Mouse (Mus musculus) lung, embryonic 16.5 days (tissue): ENCODE measurements at regions not wholly inside any gene's neighbourhood (a gene's known extent, or its start where the extent isn't known, plus 50 kb on each side); places are given as distances from the start of the nearest gene placed in this dataset.

Experiments used
- ATAC-seq: fragments of 200-750 bp; cut with Nextera tagmentation; 2 replicates; pipeline ENCODE4 v1.8.0; 2017; ENCODE audit warnings: low read depth, mild to moderate bottlenecking, moderate library complexity
- H3K27ac ChIP-seq: fragments of 300-500 bp; sonication (generic); 2 replicates; pipeline ENCODE4 v1.5.1; 2014; ENCODE audit warnings: mild to moderate bottlenecking, control low read depth, low read length
- H3K27me3 ChIP-seq: fragments of 300-500 bp; sonication (generic); 2 replicates; pipeline ENCODE4 v1.6.1; 2014; ENCODE audit warnings: low read depth, low read length, mixed read lengths; ENCODE audit not compliant: control insufficient read depth, insufficient read depth
- H3K36me3 ChIP-seq: fragments of 300-500 bp; sonication (generic); 2 replicates; pipeline ENCODE4 v1.6.1; 2014; ENCODE audit warnings: low read length; ENCODE audit not compliant: control insufficient read depth, insufficient read depth
- H3K4me1 ChIP-seq: fragments of 300-500 bp; sonication (generic); replicated peaks from 2 replicates; pipeline ENCODE4 v1.6.1; 2014; ENCODE audit warnings: low read length, mixed read lengths; ENCODE audit not compliant: control insufficient read depth, insufficient read depth
- H3K4me2 ChIP-seq: fragments of 300-500 bp; sonication (generic); 2 replicates; pipeline ENCODE4 v1.6.1; 2014; ENCODE audit warnings: low read depth, low read length, control low read depth
- H3K4me3 ChIP-seq: fragments of 300-500 bp; sonication (generic); 2 replicates; pipeline ENCODE4 v1.5.1; 2014; ENCODE audit warnings: mild to moderate bottlenecking, low read length, control low read depth
- H3K9ac ChIP-seq: fragments of 300-500 bp; sonication (generic); 2 replicates; pipeline ENCODE4 v1.6.1; 2014; ENCODE audit warnings: low read length, control low read depth
- H3K9me3 ChIP-seq: fragments of 300-500 bp; sonication (generic); 2 replicates; pipeline ENCODE4 v1.6.1; 2016; ENCODE audit warnings: low read length; ENCODE audit not compliant: control insufficient read depth
- WGBS: fragments of 180-500 bp; shearing (Covaris S2); extraction: QIAGEN DNeasy Blood & Tissue Kit; methylation state at CpG from one replicate; pipeline ENCODE4 v1.1.7; 2014; 5-methylcytosine and 5-hydroxymethylcytosine counted together

DNA sequence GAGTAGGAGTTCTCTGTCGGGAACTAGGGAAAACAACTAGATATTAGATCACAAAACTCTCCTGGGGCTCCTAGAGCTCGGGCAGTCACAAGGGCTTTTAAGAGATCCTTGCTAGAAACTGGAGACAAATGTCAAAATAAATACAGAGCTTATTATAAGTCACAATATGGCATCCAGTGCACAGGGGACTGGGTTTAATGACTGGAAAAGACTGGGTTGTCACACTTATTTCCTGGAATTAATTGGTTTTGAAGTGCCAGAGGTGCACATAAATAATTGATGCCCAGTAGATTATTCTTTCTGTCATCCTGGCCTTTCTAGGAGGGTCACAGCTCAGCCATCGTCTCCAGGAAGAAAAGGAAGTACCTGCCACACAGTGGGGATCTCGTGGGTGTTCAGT, 165.4 kb upstream of the Plpp4 start:
- no peak overlapping the region for H3K27ac ChIP-seq
- no peak overlapping the region for H3K4me2 ChIP-seq
- no peaks in the 10 kb centered on the region for H3K9me3 ChIP-seq
- no peaks in the 10 kb centered on the region for H3K4me1 ChIP-seq
- WGBS = 47% methylated on average over 4 of the region's 4 CpGs
- no peaks in the 10 kb centered on the region for H3K36me3 ChIP-seq
- no peak for ATAC-seq
- H3K9ac ChIP-seq = no peak overlapping the region
- H3K4me3 ChIP-seq = no peak overlapping the region
- H3K27me3 ChIP-seq = no peaks in the 10 kb centered on the region

- no peak for ATAC-seq
- Histone ChIP-seq H3K4me2 (no peak overlapping the region), H3K4me1 (no peaks in the 10 kb centered on the region), H3K36me3 (no peaks in the 10 kb centered on the region), H3K27ac (no peak overlapping the region), H3K4me3 (no peak overlapping the region), H3K27me3 (no peaks in the 10 kb centered on the region), H3K9ac (no peak overlapping the region), H3K9me3 (no peaks in the 10 kb centered on the region)
- WGBS = 24% methylated on average over 3 of the region's 3 CpGs
Observed at GRCm38 (mm10) chr7:129096374-129097069, 160.3 kb upstream of the Plpp4 start.

- no peak for ATAC-seq
- Histone ChIP-seq H3K27me3 (no peaks in the 10 kb centered on the region), H3K4me3 (no peak overlapping the region), H3K4me1 (no peaks in the 10 kb centered on the region), H3K27ac (no peak overlapping the region), H3K36me3 (no peaks in the 10 kb centered on the region), H3K9me3 (no peaks in the 10 kb centered on the region), H3K9ac (no peak overlapping the region), H3K4me2 (no peak overlapping the region)
- WGBS = 69% methylated on average over 4 of the region's 4 CpGs
Observed at GRCm38 (mm10) chr7:129102437-129102836, 154.4 kb upstream of the Plpp4 start.

DNA sequence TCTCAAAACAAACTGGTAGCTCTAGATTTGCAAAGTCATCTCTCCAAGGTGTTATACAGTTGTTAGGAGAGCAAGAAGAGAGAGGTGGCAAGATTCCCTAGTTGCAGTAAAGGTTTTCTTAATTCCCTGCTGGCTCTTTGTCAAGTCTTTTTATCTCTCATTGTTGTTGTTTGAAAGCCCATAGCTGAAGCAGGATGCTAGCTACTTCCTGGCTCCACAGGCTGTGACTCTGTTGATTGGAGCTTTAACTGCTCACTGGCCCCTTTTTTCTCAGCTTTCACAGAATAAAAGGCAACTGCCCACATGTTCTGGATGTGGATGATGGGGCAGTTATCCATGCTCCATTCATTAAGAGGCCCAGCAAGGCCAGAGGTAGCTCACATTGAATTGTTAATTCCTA, 122.7 kb upstream of the Plpp4 start:
- Histone ChIP-seq H3K4me3 (no peak overlapping the region), H3K27ac (no peak overlapping the region)
- no peak for ATAC-seq

DNA sequence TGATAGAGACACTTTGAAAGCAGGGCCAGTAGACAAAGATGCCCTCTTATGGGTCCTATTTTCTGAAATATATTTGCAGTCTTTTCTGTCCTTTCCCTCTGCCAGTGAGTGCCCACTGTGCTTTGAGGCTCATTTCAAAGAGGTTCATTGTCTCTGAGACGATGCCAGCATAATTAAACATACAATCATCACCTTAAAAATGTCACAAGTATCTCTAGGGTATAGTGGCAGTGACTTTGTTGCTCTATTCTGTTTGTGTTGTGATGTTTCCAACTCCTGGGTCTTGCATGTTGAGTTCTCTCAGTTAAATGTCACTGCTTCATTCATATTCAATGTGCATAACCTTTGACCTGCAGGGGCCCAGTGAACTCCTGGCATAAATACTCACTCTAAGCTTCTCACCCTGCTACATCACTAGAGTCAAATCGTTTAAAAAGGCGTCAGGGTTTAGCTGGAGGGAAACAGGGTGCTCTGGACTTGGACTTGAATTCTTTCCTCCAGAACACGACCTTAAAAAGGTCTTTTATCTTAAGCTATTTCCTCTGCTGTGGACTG, 122.1 kb upstream of the Plpp4 start:
- no peak overlapping the region for H3K4me3 ChIP-seq
- no peaks in the 10 kb centered on the region for H3K4me1 ChIP-seq
- no peak overlapping the region for H3K27ac ChIP-seq
- H3K36me3 ChIP-seq = no peaks in the 10 kb centered on the region
- H3K9ac ChIP-seq = no peak overlapping the region
- H3K9me3 ChIP-seq = no peaks in the 10 kb centered on the region
- no peak overlapping the region for H3K4me2 ChIP-seq
- no peaks in the 10 kb centered on the region for H3K27me3 ChIP-seq
- ATAC-seq = no peak
- 21% methylated on average over 4 of the region's 4 CpGs for WGBS

More for the DNA sequence above, 122.7 kb upstream of the Plpp4 start:
- H3K36me3 ChIP-seq = no peaks in the 10 kb centered on the region
- H3K4me1 ChIP-seq = no peaks in the 10 kb centered on the region
- no peak overlapping the region for H3K4me2 ChIP-seq
- H3K9me3 ChIP-seq = no peaks in the 10 kb centered on the region
- H3K9ac ChIP-seq = no peak overlapping the region
- H3K27me3 ChIP-seq = no peaks in the 10 kb centered on the region

- no peaks in the 10 kb centered on the region for H3K4me1 ChIP-seq
- H3K4me2 ChIP-seq = no peak overlapping the region
- ATAC-seq = no peak
- no peak overlapping the region for H3K9ac ChIP-seq
- no peaks in the 10 kb centered on the region for H3K9me3 ChIP-seq
- H3K27me3 ChIP-seq = no peaks in the 10 kb centered on the region
- no peak overlapping the region for H3K27ac ChIP-seq
- 80% methylated on average over 11 of the region's 11 CpGs for WGBS
- no peak overlapping the region for H3K4me3 ChIP-seq
- no peaks in the 10 kb centered on the region for H3K36me3 ChIP-seq
Observed at GRCm38 (mm10) chr7:129137303-129137990, 119.4 kb upstream of the Plpp4 start.

- no peaks in the 10 kb centered on the region for H3K36me3 ChIP-seq
- no peak overlapping the region for H3K27ac ChIP-seq
- H3K9me3 ChIP-seq = no peaks in the 10 kb centered on the region
- H3K4me1 ChIP-seq = no peaks in the 10 kb centered on the region
- no peak overlapping the region for H3K4me2 ChIP-seq
- H3K4me3 ChIP-seq = no peak overlapping the region
- ATAC-seq = no peak
- no peak overlapping the region for H3K9ac ChIP-seq
- no peaks in the 10 kb centered on the region for H3K27me3 ChIP-seq
- WGBS = 67% methylated on average over 6 of the region's 6 CpGs
Observed at GRCm38 (mm10) chr7:129141942-129142598, 114.8 kb upstream of the Plpp4 start.

- Histone ChIP-seq H3K9me3 (no peaks in the 10 kb centered on the region), H3K27me3 (no peaks in the 10 kb centered on the region), H3K36me3 (no peaks in the 10 kb centered on the region), H3K9ac (no peak overlapping the region), H3K27ac (no peak overlapping the region), H3K4me1 (no peaks in the 10 kb centered on the region), H3K4me2 (no peak overlapping the region), H3K4me3 (no peak overlapping the region)
- WGBS = 67% methylated on average over 5 of the region's 5 CpGs
- no peak for ATAC-seq
Observed at GRCm38 (mm10) chr7:129142599-129142949, 114.3 kb upstream of the Plpp4 start.

- no peak overlapping the region for H3K9ac ChIP-seq
- WGBS = 66% methylated on average over 2 of the region's 2 CpGs
- no peaks in the 10 kb centered on the region for H3K36me3 ChIP-seq
- no peak overlapping the region for H3K4me2 ChIP-seq
- H3K27me3 ChIP-seq = no peaks in the 10 kb centered on the region; the same call in 1 of the 2 replicates
- no peak overlapping the region for H3K4me3 ChIP-seq
- no peak for ATAC-seq
- H3K4me1 ChIP-seq = no peaks in the 10 kb centered on the region
- H3K27ac ChIP-seq = no peak overlapping the region
- H3K9me3 ChIP-seq = no peaks in the 10 kb centered on the region
Observed at GRCm38 (mm10) chr7:129155577-129155976, 101.3 kb upstream of the Plpp4 start.
